Mouse (Mus musculus): Measurements from ENCODE around the gene Rad9a. TPM values are rescaled to one million over a fixed set of nuclear protein-coding genes. Genes with fewer than 3 reads are reported as not detected.

Gene Rad9a
- polyA plus RNA-seq, 1 experiment = 33.3 TPM

- Histone ChIP-seq H3K79me3 (ENCODE audit: low read depth) (peaks cover 54% of the 10 kb centered on the region), H3ac (ENCODE audit: control insufficient read depth, insufficient read length, low read depth) (no peak overlapping the region), H3K79me2 (ENCODE audit: control insufficient read depth, insufficient read depth) (peaks cover 88% of the 10 kb centered on the region), H3K36me3 (ENCODE audit: control insufficient read depth, insufficient read depth) (peaks cover 44% of the 10 kb centered on the region), H3K27me3 (ENCODE audit: control insufficient read depth, insufficient read depth, insufficient read length) (no peaks in the 10 kb centered on the region), H3K4me3 (ENCODE audit: insufficient read depth, poor library complexity, severe bottlenecking) (no peak overlapping the region)
- TF ChIP-seq CTCF (IDR thresholded peaks at IDR 0.05; ENCODE audit: control insufficient read depth, insufficient read depth, insufficient read length) (no peak), FOSL1 (IDR thresholded peaks at IDR 0.05; ENCODE audit: insufficient read depth, low read length, poor library complexity, severe bottlenecking) (no peak), MYOG (IDR thresholded peaks at IDR 0.05; ENCODE audit: control insufficient read depth, extremely low read depth, insufficient read length) (no peak)
These were observed 16.8 kb upstream of the Rad9a start for GRCm38 (mm10) chr19:4218293-4218692.

DNA sequence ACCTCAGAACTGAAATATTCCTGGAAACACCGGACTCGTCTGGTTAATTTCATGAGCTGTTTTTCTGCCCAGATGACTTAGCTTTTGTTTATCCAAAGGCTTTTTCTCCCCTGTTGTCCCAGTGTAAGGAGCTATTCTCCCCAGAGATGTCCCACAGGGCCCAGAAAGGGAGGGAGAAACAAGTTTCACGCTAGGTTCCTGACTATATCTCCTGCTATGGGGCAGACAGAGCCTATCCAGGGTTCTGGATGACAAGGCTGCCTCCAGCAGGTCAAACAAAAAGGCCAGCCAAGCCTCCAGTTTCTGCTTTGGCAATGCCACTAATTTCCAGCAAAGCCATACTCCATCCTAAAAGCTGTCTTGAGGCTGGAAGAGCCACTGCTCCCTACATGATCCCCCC, 16.4 kb upstream of the Rad9a start:
- Histone ChIP-seq H3K79me2 (ENCODE audit: control insufficient read depth, insufficient read depth) (peaks cover 86% of the 10 kb centered on the region), H3ac (ENCODE audit: control insufficient read depth, insufficient read length, low read depth) (no peak overlapping the region), H3K36me3 (ENCODE audit: control insufficient read depth, insufficient read depth) (peaks cover 40% of the 10 kb centered on the region), H3K4me3 (ENCODE audit: insufficient read depth, poor library complexity, severe bottlenecking) (no peak overlapping the region), H3K27me3 (ENCODE audit: control insufficient read depth, insufficient read depth, insufficient read length) (no peaks in the 10 kb centered on the region), H3K79me3 (ENCODE audit: low read depth) (peaks cover 54% of the 10 kb centered on the region)
- TF ChIP-seq FOSL1 (IDR thresholded peaks at IDR 0.05; ENCODE audit: insufficient read depth, low read length, poor library complexity, severe bottlenecking) = no peak
- TF ChIP-seq MYOD1 (IDR thresholded peaks at IDR 0.05; ENCODE audit: control insufficient read depth, insufficient read length, low read depth) = no peak

GRCm38 (mm10) chr19:4217140-4217539, 15.7 kb upstream of the Rad9a start:
- Histone ChIP-seq H3K79me3 (ENCODE audit: low read depth) (peaks cover 54% of the 10 kb centered on the region), H3K27me3 (ENCODE audit: control insufficient read depth, insufficient read depth, insufficient read length) (no peaks in the 10 kb centered on the region), H3K79me2 (ENCODE audit: control insufficient read depth, insufficient read depth) (peaks cover 83% of the 10 kb centered on the region), H3K36me3 (ENCODE audit: control insufficient read depth, insufficient read depth) (peaks cover 33% of the 10 kb centered on the region), H3K4me3 (ENCODE audit: insufficient read depth, poor library complexity, severe bottlenecking) (no peak overlapping the region), H3ac (ENCODE audit: control insufficient read depth, insufficient read length, low read depth) (peak overlapping the region; percentile 33)
- TF ChIP-seq CEBPB (IDR thresholded peaks at IDR 0.05; ENCODE audit: low read depth) (no peak), MYOG (IDR thresholded peaks at IDR 0.05; ENCODE audit: control insufficient read depth, extremely low read depth, insufficient read length) (no peak), USF1 (IDR thresholded peaks at IDR 0.05; ENCODE audit: low read depth) (no peak), CTCF (IDR thresholded peaks at IDR 0.05; ENCODE audit: control insufficient read depth, insufficient read depth, insufficient read length) (no peak), MAX (IDR thresholded peaks at IDR 0.05) (no peak), FOSL1 (IDR thresholded peaks at IDR 0.05; ENCODE audit: insufficient read depth, low read length, poor library complexity, severe bottlenecking) (no peak), MYOD1 (IDR thresholded peaks at IDR 0.05; ENCODE audit: control insufficient read depth, insufficient read length, low read depth) (no peak)

DNA sequence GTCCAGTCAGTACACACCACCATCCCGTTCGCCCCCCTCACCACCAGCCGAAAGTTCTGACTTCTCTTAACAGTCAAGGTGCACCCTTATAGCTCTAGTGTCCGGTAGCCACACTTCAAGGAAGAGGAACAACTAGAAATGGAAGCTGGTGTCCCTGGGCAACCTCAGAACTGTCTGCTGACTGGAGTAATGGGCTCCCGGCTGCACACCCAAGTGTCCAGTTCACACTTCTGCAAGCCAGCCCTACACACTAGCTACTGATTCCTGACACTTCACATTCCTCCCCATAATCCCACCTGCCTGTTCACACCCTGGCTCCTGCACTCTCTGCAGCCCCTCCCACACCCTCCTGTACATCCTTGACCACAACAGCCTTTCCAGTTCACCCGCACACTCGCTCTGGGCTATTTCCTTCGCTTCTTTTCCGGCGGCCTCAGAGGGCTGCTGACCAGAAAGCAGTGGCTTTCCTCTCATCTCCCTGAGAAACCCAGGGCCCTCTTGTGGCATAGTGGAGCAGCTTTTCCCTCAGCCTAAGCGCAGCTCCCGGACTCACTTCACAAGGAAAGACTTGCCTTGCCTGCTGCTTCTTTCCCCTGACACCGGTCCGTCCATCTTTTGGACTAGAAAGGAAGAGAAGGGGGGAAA, 14.7 kb upstream of the Rad9a start:
- H3K36me3 ChIP-seq (ENCODE audit: control insufficient read depth, insufficient read depth) = peaks cover 24% of the 10 kb centered on the region
- peaks cover 51% of the 10 kb centered on the region for H3K79me3 ChIP-seq (ENCODE audit: low read depth)
- peak overlapping the region; percentile 84 for H3K4me3 ChIP-seq (ENCODE audit: insufficient read depth, poor library complexity, severe bottlenecking)
- no peaks in the 10 kb centered on the region for H3K27me3 ChIP-seq (ENCODE audit: control insufficient read depth, insufficient read depth, insufficient read length)
- peak overlapping the region; percentile 69 for H3ac ChIP-seq (ENCODE audit: control insufficient read depth, insufficient read length, low read depth)
- peaks cover 76% of the 10 kb centered on the region for H3K79me2 ChIP-seq (ENCODE audit: control insufficient read depth, insufficient read depth)
- TF ChIP-seq CEBPB (IDR thresholded peaks at IDR 0.05; ENCODE audit: low read depth) = no peak
- no peak for TF ChIP-seq MAX (IDR thresholded peaks at IDR 0.05)
- no peak for TF ChIP-seq FOSL1 (IDR thresholded peaks at IDR 0.05; ENCODE audit: insufficient read depth, low read length, poor library complexity, severe bottlenecking)
- no peak for TF ChIP-seq CTCF (IDR thresholded peaks at IDR 0.05; ENCODE audit: control insufficient read depth, insufficient read depth, insufficient read length)
- TF ChIP-seq MYOG (IDR thresholded peaks at IDR 0.05; ENCODE audit: control insufficient read depth, extremely low read depth, insufficient read length) = no peak
- no peak for TF ChIP-seq MYOD1 (IDR thresholded peaks at IDR 0.05; ENCODE audit: control insufficient read depth, insufficient read length, low read depth)
- TF ChIP-seq USF1 (IDR thresholded peaks at IDR 0.05; ENCODE audit: low read depth) = no peak

GRCm38 (mm10) chr19:4215451-4215840, 14.0 kb upstream of the Rad9a start:
- Histone ChIP-seq H3K27me3 (ENCODE audit: control insufficient read depth, insufficient read depth, insufficient read length) (no peaks in the 10 kb centered on the region), H3K4me3 (ENCODE audit: insufficient read depth, poor library complexity, severe bottlenecking) (peak overlapping the region; percentile 84), H3ac (ENCODE audit: control insufficient read depth, insufficient read length, low read depth) (peak overlapping the region; percentile 100), H3K79me3 (ENCODE audit: low read depth) (peaks cover 47% of the 10 kb centered on the region), H3K79me2 (ENCODE audit: control insufficient read depth, insufficient read depth) (peaks cover 68% of the 10 kb centered on the region), H3K36me3 (ENCODE audit: control insufficient read depth, insufficient read depth) (peaks cover 17% of the 10 kb centered on the region)
- TF ChIP-seq FOSL1 (IDR thresholded peaks at IDR 0.05; ENCODE audit: insufficient read depth, low read length, poor library complexity, severe bottlenecking) = no peak
- no peak for TF ChIP-seq MYOG (IDR thresholded peaks at IDR 0.05; ENCODE audit: control insufficient read depth, extremely low read depth, insufficient read length)
- no peak for TF ChIP-seq CTCF (IDR thresholded peaks at IDR 0.05; ENCODE audit: control insufficient read depth, insufficient read depth, insufficient read length)
- TF ChIP-seq USF1 (IDR thresholded peaks at IDR 0.05; ENCODE audit: low read depth) = no peak
- no peak for TF ChIP-seq CEBPB (IDR thresholded peaks at IDR 0.05; ENCODE audit: low read depth)
- TF ChIP-seq MAX (IDR thresholded peaks at IDR 0.05) = no peak
- TF ChIP-seq MYOD1 (IDR thresholded peaks at IDR 0.05; ENCODE audit: control insufficient read depth, insufficient read length, low read depth) = no peak

All from C2C12 (cell line).